ENCODE assay signal across 9 mouse cellular contexts in the genomic region with DNA sequence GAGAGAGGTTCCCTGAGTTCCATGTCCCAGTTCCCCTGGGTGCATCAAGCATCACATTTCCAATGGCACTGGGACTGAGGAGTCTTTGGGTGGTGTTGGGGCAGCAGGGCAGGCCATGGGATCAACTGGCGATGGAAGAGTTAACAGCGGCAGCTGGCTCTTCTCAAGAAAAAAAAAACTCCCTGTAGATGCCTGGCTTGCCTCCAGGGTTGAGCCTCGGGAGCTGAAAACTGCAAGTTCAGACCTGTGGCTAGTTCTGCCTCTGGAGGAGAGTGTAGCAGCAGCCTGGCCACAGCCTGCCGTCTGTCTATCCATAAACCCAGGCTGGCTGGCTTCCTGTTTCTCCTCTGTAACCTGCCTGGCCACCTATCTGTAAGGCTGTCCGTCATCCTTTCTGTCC. TPM values are rescaled to one million over a fixed set of nuclear protein-coding genes. Genes with fewer than 3 reads are reported as not detected.
DNase-seq lines count a peak whose midpoint lies in the region; ATAC-seq and TF ChIP-seq lines count a peak whose summit lies in the region.
"Had no signal": no experiment of that assay in that cellular context is flagged by ENCODE, and none has a peak within 500 bp of the region (broad histone marks: within the 10 kb centered on the region; RNA-seq: fewer than 3 reads in every experiment).

A gene (plus strand): TSS at position 212 of the 400 bp plus-strand sequence.

- H3K27ac ChIP-seq in CH12.LX (ENCODE audit: insufficient read depth, low read depth) = no peak within 1 kb of the TSS
- no peak within 1 kb of the TSS for H3K27ac ChIP-seq in forebrain, postnatal 0 days (ENCODE audit: low read depth, low read length)
- peak within 1 kb of the TSS; percentile 66; the same call in 1 of the 2 replicates for H3K27ac ChIP-seq in limb, embryonic 12.5 days

- TF ChIP-seq CTCF in CH12.LX (conservative IDR thresholded peaks at IDR 0.05 in 1 of 2, IDR thresholded peaks at IDR 0.05 in 1 of 2; ENCODE audit: low read depth in 2 of 2, low read length in 2 of 2) = no peak
- no peak for TF ChIP-seq CTCF in forebrain, postnatal 0 days (IDR thresholded peaks at IDR 0.05; ENCODE audit: low read depth)

- H3K27me3 ChIP-seq in CH12.LX (replicated peaks) = peaks cover 2% of the 10 kb centered on the region
- no peaks in the 10 kb centered on the region for H3K27me3 ChIP-seq in forebrain, postnatal 0 days (ENCODE audit: insufficient read depth, low read length)
- H3K27me3 ChIP-seq in limb, embryonic 12.5 days = peaks cover 11% of the 10 kb centered on the region; the same call in 1 of the 2 replicates

- 35% methylated on average over 5 of the region's 5 CpGs for WGBS in forebrain, postnatal 0 days
- WGBS in limb, embryonic 12.5 days = 17% methylated on average over 5 of the region's 5 CpGs

- H3K9ac ChIP-seq in CH12.LX (ENCODE audit: insufficient read depth, low read depth) = no peak within 1 kb of the TSS
- no peak within 1 kb of the TSS for H3K9ac ChIP-seq in forebrain, postnatal 0 days
- H3K9ac ChIP-seq in limb, embryonic 12.5 days (replicated peaks) = peak within 1 kb of the TSS; percentile 44; the same call in 1 of the 2 replicates

- no peak for TF ChIP-seq POLR2A in CH12.LX (IDR thresholded peaks at IDR 0.05; ENCODE audit: low read depth, low read length)

- dilution Hi-C loops in CH12.LX (cut with MboI; ENCODE audit: extremely low pct_ligation_motif_present, extremely low pct_unique_long_range_greater_than_20kb, low sequenced_read_pairs) = no loop called here

- TF ChIP-seq EP300 in CH12.LX (IDR thresholded peaks at IDR 0.05; ENCODE audit: low read length) = no peak

- H3K4me2 ChIP-seq in CH12.LX (ENCODE audit: insufficient read depth, low read depth, poor library complexity, severe bottlenecking) = no peak within 1 kb of the TSS
- H3K4me2 ChIP-seq in forebrain, postnatal 0 days (ENCODE audit: low read depth) = no peak within 1 kb of the TSS
- peak within 1 kb of the TSS; percentile 22 for H3K4me2 ChIP-seq in limb, embryonic 12.5 days

- TF ChIP-seq RAD21 in CH12.LX (IDR thresholded peaks at IDR 0.05; ENCODE audit: low read depth, low read length) = no peak

- H3K4me3 ChIP-seq in CH12.LX (replicated peaks in 1 of 3; ENCODE audit: low read depth in 2 of 3, low read length in 2 of 3, poor library complexity in 1 of 3) = no peak within 1 kb of the TSS
- H3K4me3 ChIP-seq in forebrain, postnatal 0 days (ENCODE audit: low read depth, low read length) = no peak within 1 kb of the TSS
- no peak within 1 kb of the TSS for H3K4me3 ChIP-seq in limb, embryonic 12.5 days (replicated peaks)

- H3K36me3 ChIP-seq in CH12.LX (replicated peaks in 1 of 2; ENCODE audit: control insufficient read depth in 1 of 2, insufficient read depth in 1 of 2, low read length in 1 of 2) = no peaks in the 10 kb centered on the region
- H3K36me3 ChIP-seq in forebrain, postnatal 0 days (ENCODE audit: insufficient read depth) = no peaks in the 10 kb centered on the region
- H3K36me3 ChIP-seq in limb, embryonic 12.5 days = no peaks in the 10 kb centered on the region

- peak; percentile 57 for DNase-seq in adrenal gland, postnatal 14 days
- DNase-seq in adrenal gland, adult 8-10 months = no peak
- no peak for DNase-seq in CH12.LX (ENCODE audit: extremely low read depth)
- peak; percentile 8 for DNase-seq in forebrain, postnatal 0 days
- DNase-seq in ovary, adult 18-20 months (ENCODE audit: low spot score) = peak; percentile 51
- no peak for DNase-seq in yolk sac, embryonic 10.5 days (ENCODE audit: low spot score)

- no peaks in the 10 kb centered on the region for H3K9me3 ChIP-seq in CH12.LX (replicated peaks; ENCODE audit: low read length)
- H3K9me3 ChIP-seq in forebrain, postnatal 0 days (ENCODE audit: low read length) = no peaks in the 10 kb centered on the region
- H3K9me3 ChIP-seq in limb, embryonic 12.5 days = no peaks in the 10 kb centered on the region

- H3K4me1 ChIP-seq in CH12.LX (ENCODE audit: control insufficient read depth in 1 of 2, insufficient read depth in 2 of 2) = peaks cover 20 to 53% of the 10 kb centered on the region in 2 experiments
- no peaks in the 10 kb centered on the region for H3K4me1 ChIP-seq in forebrain, postnatal 0 days (ENCODE audit: insufficient read depth)
- peaks cover 14% of the 10 kb centered on the region for H3K4me1 ChIP-seq in limb, embryonic 12.5 days (replicated peaks)

- H3K79me2 ChIP-seq in CH12.LX (replicated peaks; ENCODE audit: control insufficient read depth, extremely low read depth, insufficient read depth, poor library complexity, severe bottlenecking) = no peaks in the 10 kb centered on the region

- no peak for ATAC-seq in forebrain, postnatal 0 days
- peak; percentile 28 to 49 for ATAC-seq in hematopoietic stem cell, adult 5-6 weeks (replicated peaks in 1 of 2; ENCODE audit: insufficient read depth in 1 of 2, low FRiP score in 2 of 2, low TSS enrichment in 1 of 2, low read depth in 1 of 2, poor library complexity in 2 of 2, severe bottlenecking in 2 of 2)
- no peak for ATAC-seq in limb, embryonic 12.5 days (ENCODE audit: insufficient number of reproducible peaks, insufficient read depth, low FRiP score, low TSS enrichment, low read depth)

- in situ Hi-C loops in CH12.LX (cut with MboI; ENCODE audit: low pct_ligation_motif_present, low pct_unique_long_range_greater_than_20kb, low sequenced_read_pairs) = loop anchor here (10.0 to 25.0 kb wide), 3 partner anchors 46 to 373 kb away; a partner anchor contains a TSS

TF ChIP-seq in CH12.LX, 34 proteins besides CTCF, POLR2A, EP300 and RAD21:
- TF ChIP-seq ZNF384 (IDR thresholded peaks at IDR 0.05; ENCODE audit: low read depth, low read length) (peak; percentile 15; the same call in 1 of the 2 replicates), ZMIZ1 (IDR thresholded peaks at IDR 0.05; ENCODE audit: low read depth, low read length) (no peak)

RNA-seq across cellular contexts. Expression of the gene that starts here (rescaled TPM):
- 6.2 and 8.0 TPM in 2 replicates for total RNA-seq in adrenal gland, postnatal 14 days (2021)
- total RNA-seq in adrenal gland, adult 8-10 months (2022) = 1 to 10 TPM; 4.2 to 9.6 (median 5.7) TPM
- total RNA-seq in CH12.LX (2012; rRNA removed) = not detected in 2 replicates
- total RNA-seq in CH12.LX (2014; rRNA removed) = not detected in 2 replicates
- not detected in 2 replicates for polyA plus RNA-seq in CH12.LX (2012; ENCODE audit: insufficient read length, low read depth)
- total RNA-seq in forebrain, postnatal 0 days (2014; rRNA removed) = 3.2 and 4.3 TPM in 2 replicates
- 1.5 and 2.6 TPM in 2 replicates for polyA plus RNA-seq in forebrain, postnatal 0 days (2015; fragmentation: Nextera tagmentation; extraction: Ambion mirVana)
- total RNA-seq in hematopoietic stem cell, adult 5-6 weeks (2017) = 22.8 and 27.9 TPM in 2 replicates
- polyA plus RNA-seq in limb, embryonic 12.5 days (2016; fragmentation: Nextera tagmentation; extraction: Ambion mirVana) = 0.70 and 1.1 TPM in 2 replicates
- polyA plus RNA-seq: C2C12 had no signal

Comparison
In these comparisons a context has a peak if more than half of its experiments do, and no peak if none do; other contexts are left out.
1. DNase-seq: peak in adrenal gland, postnatal 14 days (single experiment), forebrain, postnatal 0 days (single experiment) and ovary, adult 18-20 months (single experiment); none in adrenal gland, adult 8-10 months (single experiment), CH12.LX (single experiment) and yolk sac, embryonic 10.5 days (single experiment).
2. ATAC-seq: peak in hematopoietic stem cell, adult 5-6 weeks (2 of 2); none in forebrain, postnatal 0 days (single experiment) and limb, embryonic 12.5 days (single experiment).